Mouse (Mus musculus): ENCODE data around the gene Psmc3. TPM values are rescaled to one million over a fixed set of nuclear protein-coding genes. Genes with fewer than 3 reads are reported as not detected.
A peak's percentile ranks its signal among the peaks of the same experiment; 100 is the strongest.

The Psmc3 gene
- polyA plus RNA-seq, 1 experiment from 2014 or later: 307 TPM

GRCm38 (mm10) chr2:91080784-91081513 lies 27.1 kb downstream of the Psmc3 start:
- no peak for DNase-seq (ENCODE audit: low spot score)

- DNase-seq (ENCODE audit: low spot score): no peak
Observed at GRCm38 (mm10) chr2:91081775-91082695, 28.2 kb downstream of the Psmc3 start, which contains the start of gene Spi1. TSS of gene Spi1 (plus strand) at chr2:91082390.

- DNase-seq (ENCODE audit: low spot score): peak; percentile 70
Observed at GRCm38 (mm10) chr2:91082844-91083243, 29.0 kb downstream of the Psmc3 start.

- DNase-seq (ENCODE audit: low spot score): no peak
Observed at GRCm38 (mm10) chr2:91083366-91083940, 29.6 kb downstream of the Psmc3 start.

- DNase-seq (ENCODE audit: low spot score): no peak
Observed at GRCm38 (mm10) chr2:91084179-91084820, 30.5 kb downstream of the Psmc3 start.

GRCm38 (mm10) chr2:91085494-91086391 lies 31.9 kb downstream of the Psmc3 start:
- DNase-seq (ENCODE audit: low spot score): no peak

GRCm38 (mm10) chr2:91086392-91087237 lies 32.8 kb downstream of the Psmc3 start:
- no peak for DNase-seq (ENCODE audit: low spot score)

- no peak for DNase-seq (ENCODE audit: low spot score)
Observed at GRCm38 (mm10) chr2:91087453-91087852, 33.6 kb downstream of the Psmc3 start.

- DNase-seq (ENCODE audit: low spot score): no peak
Observed at GRCm38 (mm10) chr2:91088987-91089386, 35.2 kb downstream of the Psmc3 start.

- DNase-seq (ENCODE audit: low spot score): no peak
Observed at GRCm38 (mm10) chr2:91090208-91090607, 36.4 kb downstream of the Psmc3 start.

- DNase-seq (ENCODE audit: low spot score): no peak
Observed at GRCm38 (mm10) chr2:91090827-91091226, 37.0 kb downstream of the Psmc3 start.

GRCm38 (mm10) chr2:91096524-91096923 lies 42.7 kb downstream of the Psmc3 start:
- no peak for DNase-seq (ENCODE audit: low spot score)

- DNase-seq (ENCODE audit: low spot score): no peak
Observed at GRCm38 (mm10) chr2:91097015-91097414, 43.2 kb downstream of the Psmc3 start.

- no peak for DNase-seq (ENCODE audit: low spot score)
Observed at GRCm38 (mm10) chr2:91098156-91098555, 44.3 kb downstream of the Psmc3 start.

GRCm38 (mm10) chr2:91101124-91101740 lies 47.4 kb downstream of the Psmc3 start:
- peak; percentile 90 for DNase-seq (ENCODE audit: low spot score)

GRCm38 (mm10) chr2:91108156-91108555 lies 54.3 kb downstream of the Psmc3 start:
- no peak for DNase-seq (ENCODE audit: low spot score)

- no peak for DNase-seq (ENCODE audit: low spot score)
Observed at GRCm38 (mm10) chr2:91109241-91109640, 55.4 kb downstream of the Psmc3 start.

- no peak for DNase-seq (ENCODE audit: low spot score)
Observed at GRCm38 (mm10) chr2:91109807-91110385, 56.1 kb downstream of the Psmc3 start.

- DNase-seq (ENCODE audit: low spot score): no peak
Observed at GRCm38 (mm10) chr2:91110429-91110828, 56.6 kb downstream of the Psmc3 start.

All from thymus, postnatal 0 days (tissue).